Mouse (Mus musculus): ENCODE results near the gene Ehf. TPM values are rescaled to one million over a fixed set of nuclear protein-coding genes. Genes with fewer than 3 reads are reported as not detected.

Ehf gene
- total RNA-seq (2021), result under 1 TPM in 1 of 2 experiments, not detected in 1; 0.23 TPM
- long read RNA-seq, experiment 1, result 0 reads
- long read RNA-seq, experiment 2, result 0 reads

DNA sequence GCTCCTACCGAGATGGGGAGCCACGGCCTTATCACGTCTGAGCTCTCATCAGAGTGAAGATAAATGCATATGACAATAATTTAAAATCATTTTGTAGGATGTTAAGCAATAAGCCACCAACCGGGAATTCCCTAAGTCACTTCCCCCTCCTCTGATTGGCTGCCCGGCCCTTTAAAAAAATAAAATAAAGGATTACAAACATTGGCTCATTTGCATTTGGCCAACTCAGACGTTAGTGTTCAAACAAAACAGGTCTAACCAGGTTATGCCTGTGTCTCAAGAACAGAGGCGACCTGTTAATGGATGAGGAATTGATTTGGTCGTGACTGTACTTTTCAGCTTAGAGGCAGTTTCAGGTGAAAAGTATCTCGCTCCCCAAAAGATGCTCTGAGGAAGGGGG is at the start of gene Ehf:
TSS of gene Ehf (minus strand) at position 147 of the 400 bp plus-strand sequence.
- DNase-seq, result no peak
- H3K4me3 ChIP-seq, result no peak within 1 kb of the TSS
- H3K27ac ChIP-seq, result no peak within 1 kb of the TSS
- intact Hi-C loops (cut with DNase I), result no loop called here
- TF ChIP-seq CTCF (IDR thresholded peaks at IDR 0.05), result no peak

DNA sequence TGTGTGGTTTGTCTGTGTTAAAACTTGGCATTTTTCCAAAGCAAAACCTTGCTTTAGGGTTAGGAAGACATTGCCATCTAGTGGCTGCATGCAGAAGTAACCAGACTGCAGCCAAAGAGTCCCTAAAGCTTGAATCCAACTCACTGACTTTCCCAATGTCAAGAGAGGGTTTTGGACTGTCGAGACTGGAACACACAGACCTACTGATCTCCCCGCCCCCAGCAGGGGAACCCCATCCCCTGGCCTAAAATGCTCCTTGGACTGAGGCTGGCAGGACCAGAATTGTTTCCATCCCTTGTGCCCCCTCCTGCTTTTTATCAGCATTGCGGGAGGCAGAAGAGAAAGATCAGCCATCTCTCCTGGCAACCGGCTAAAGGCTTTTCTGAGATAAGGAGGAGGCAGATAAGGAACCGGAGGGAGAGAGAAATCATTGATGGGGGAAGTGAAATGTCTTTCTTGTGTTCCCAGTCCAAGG is 44.4 kb upstream of the Ehf start:
- Histone ChIP-seq H3K4me3 (no peak overlapping the region), H3K27ac (no peak overlapping the region)
- peak; percentile 75 for TF ChIP-seq CTCF (IDR thresholded peaks at IDR 0.05)
- DNase-seq, result peak; percentile 36
- intact Hi-C loops (cut with DNase I), result loop anchor here (1.0 to 10.0 kb wide), 3 partner anchors 261 to 665 kb away; no protein-coding TSS in a partner anchor

DNA sequence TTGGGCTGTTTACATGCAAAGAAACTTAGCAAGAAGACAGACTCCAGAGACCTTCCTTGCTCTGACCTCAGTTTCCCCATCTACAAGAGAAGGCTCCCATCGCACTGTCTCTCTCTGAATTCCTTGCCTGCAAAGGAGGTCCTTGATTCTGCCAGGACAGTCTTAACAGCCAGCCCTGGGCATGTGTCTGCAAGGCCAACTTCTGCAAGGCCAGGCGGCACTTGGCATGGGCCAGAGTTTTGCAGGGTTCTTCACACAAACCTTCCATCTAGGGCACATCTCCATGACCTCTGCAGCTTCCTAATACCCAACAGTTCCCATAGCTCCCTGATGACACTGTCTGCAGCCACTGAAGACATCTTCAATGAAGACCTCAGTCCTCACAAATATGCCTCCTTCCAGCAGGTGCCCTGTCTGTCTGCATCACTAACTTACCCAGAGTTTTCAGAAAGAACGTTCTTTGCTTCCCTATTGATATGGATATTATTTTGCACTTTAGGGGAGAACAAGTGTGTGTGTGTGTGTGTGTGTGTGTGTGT is 43.7 kb upstream of the Ehf start:
- intact Hi-C loops (cut with DNase I), result loop anchor here (1.0 to 10.0 kb wide), 3 partner anchors 261 to 665 kb away; no protein-coding TSS in a partner anchor

DNA sequence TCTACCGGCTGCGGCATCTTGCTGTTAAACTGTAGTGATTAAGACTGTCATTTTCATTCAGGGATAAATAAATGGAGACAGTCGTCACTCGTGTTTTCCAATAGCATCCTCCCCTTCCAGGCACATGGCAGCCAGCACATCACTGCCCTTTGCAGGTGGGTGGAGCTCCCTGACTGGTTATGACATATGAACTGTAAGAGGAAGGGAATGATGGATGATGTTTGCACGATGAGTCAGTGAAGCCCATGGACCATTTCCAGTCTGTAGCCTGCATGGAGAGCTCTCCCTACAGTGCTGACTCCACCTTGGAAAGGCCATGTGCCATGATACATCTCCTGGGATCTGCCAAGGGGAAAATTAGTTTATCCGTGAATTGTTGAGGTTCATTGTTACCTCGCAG is 40.5 kb upstream of the Ehf start:
- no peak for DNase-seq
- no peak for TF ChIP-seq CTCF (IDR thresholded peaks at IDR 0.05)
- H3K4me3 ChIP-seq, result no peak overlapping the region
- intact Hi-C loops (cut with DNase I), result loop anchor here (10.0 kb wide), 1 partner anchor 539 kb away; no protein-coding TSS in a partner anchor
- no peak overlapping the region for H3K27ac ChIP-seq

More for the DNA sequence above, 43.7 kb upstream of the Ehf start:
- no peak for DNase-seq
- no peak overlapping the region for H3K4me3 ChIP-seq
- H3K27ac ChIP-seq, result no peak overlapping the region
- TF ChIP-seq CTCF (IDR thresholded peaks at IDR 0.05), result no peak

DNA sequence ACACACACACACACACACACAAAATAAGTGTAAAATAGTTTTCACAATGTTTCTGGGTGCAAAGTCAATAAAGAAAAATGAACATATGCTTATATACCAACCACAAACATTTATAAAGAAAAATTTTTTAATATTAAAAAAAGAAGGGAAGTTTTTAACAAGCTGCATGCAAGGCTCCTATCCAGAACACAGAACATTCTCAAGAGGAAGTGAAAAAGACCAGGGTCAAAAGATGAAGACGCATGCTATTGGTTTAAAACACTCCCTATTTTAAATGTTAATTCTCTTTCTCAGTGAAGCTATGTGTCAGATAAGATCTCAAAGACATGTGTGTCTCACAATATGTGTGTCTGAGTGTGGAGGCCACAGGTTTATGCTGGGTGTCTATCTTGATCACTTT is 39.0 kb upstream of the Ehf start:
- intact Hi-C loops (cut with DNase I), result loop anchor here (10.0 kb wide), 1 partner anchor 537 kb away; no protein-coding TSS in a partner anchor
- Histone ChIP-seq H3K4me3 (no peak overlapping the region), H3K27ac (no peak overlapping the region)
- TF ChIP-seq CTCF (IDR thresholded peaks at IDR 0.05), result no peak
- DNase-seq, result no peak

DNA sequence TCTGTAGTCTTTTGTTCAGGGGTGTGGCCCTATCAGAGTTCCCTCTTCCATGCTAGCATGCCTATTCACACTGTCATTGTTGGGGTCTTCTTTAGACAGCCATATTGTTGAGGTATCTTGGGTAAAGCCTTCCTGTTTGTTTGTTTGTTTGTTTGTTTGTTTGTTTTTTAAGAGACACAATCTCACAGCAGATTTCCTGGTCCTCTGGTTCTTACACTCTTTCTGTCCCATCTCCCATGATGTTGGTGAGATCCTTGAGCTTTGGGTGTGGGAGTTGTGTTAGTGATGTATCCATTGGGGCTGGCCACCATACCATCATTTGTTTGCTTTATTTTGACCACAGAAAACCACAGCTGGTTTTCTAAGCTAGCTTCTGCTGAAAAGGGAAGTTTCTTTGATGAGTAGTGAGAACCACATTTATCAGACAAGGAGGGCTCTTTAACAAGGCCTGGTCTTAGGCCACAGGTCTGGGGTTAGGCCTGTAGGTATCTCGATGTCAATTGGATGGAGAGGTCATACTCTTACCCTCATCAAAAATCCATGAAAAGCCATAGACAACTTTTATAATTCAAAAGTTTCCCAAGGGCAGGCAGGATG is 38.4 kb upstream of the Ehf start:
- no peak overlapping the region for H3K4me3 ChIP-seq
- no peak for TF ChIP-seq CTCF (IDR thresholded peaks at IDR 0.05)
- intact Hi-C loops (cut with DNase I), result loop anchor here (10.0 kb wide), 1 partner anchor 537 kb away; no protein-coding TSS in a partner anchor
- DNase-seq, result no peak
- no peak overlapping the region for H3K27ac ChIP-seq

DNA sequence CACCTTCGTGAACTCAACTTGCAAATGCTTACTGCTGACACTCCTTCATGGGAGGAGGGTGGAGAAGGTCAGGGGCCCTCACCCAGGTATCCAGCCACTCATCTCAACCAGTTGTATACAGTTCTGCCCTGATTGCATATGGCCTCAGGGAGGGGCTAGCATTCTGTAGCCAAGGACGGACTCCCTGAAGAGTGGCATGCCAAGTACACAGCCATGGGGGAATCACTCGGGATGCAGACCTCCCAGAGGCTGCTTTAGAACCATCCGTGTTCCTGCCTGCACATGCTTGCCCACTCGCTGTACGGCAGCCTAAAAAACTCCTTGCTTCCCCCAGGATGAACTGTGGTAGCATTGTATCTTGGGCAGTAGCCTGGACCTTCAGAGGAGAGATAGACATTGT is 35.6 kb upstream of the Ehf start:
- intact Hi-C loops (cut with DNase I), result no loop called here
- Histone ChIP-seq H3K4me3 (no peak overlapping the region), H3K27ac (no peak overlapping the region)
- TF ChIP-seq CTCF (IDR thresholded peaks at IDR 0.05), result no peak
- DNase-seq, result no peak

DNA sequence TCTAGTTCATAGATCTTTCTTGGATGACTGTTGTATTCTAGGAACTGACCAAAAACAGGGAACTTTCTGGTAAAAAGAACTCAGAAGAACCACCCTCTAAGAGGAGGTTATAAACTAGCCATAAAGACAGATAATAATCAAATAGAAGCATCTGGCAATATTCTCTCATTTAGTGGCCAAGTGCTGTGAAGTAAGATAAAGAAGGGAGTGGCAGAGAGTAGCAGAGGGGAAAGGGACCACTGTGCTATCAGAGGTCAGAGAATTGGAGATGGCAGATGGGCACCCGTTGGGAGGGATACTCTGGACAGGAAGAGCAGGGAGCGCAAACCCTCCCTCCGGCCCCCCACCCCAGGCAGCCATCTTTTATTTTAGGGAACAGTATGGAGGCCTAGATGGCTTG is 34.3 kb upstream of the Ehf start:
- DNase-seq, result no peak
- Histone ChIP-seq H3K4me3 (no peak overlapping the region), H3K27ac (no peak overlapping the region)
- intact Hi-C loops (cut with DNase I), result no loop called here
- no peak for TF ChIP-seq CTCF (IDR thresholded peaks at IDR 0.05)

DNA sequence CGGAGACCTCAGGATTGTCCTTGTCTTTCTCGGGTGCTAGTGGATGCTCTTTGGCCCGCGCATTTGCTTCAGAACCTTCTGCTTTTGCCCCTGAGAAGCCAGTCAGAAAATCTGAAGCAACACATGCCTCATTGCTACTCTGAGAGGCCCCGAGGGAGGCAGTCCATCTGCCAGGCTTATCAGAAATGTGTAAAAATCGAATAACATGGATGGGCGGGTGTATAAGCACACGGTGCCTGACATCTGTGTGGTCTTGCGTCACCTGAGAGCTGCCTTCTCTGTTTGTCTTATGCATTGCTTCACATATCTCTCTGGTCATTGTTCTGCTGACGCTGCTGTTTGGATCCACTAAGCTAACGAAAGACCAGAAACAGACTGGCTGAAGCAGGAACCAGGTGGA is 33.5 kb upstream of the Ehf start:
- no peak for TF ChIP-seq CTCF (IDR thresholded peaks at IDR 0.05)
- Histone ChIP-seq H3K27ac (no peak overlapping the region), H3K4me3 (no peak overlapping the region)
- intact Hi-C loops (cut with DNase I), result no loop called here
- no peak for DNase-seq

DNA sequence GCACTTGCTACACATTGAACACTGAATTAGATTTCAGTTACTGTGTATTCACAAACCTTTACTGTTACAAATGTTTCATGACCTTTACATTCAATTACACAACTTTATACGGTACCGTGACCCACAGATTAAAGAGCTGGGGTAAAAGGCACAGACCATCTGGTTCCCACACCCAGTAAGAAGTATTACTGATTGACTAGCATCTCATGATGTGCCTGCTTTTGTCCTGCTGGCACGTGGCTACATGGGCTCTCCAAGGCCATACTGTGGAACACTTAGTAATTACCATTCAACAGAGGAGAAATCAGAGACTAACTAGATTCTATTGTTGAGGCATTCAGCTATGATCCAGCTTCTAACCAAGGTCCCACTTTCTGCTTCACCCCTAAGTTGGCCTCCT is 32.9 kb upstream of the Ehf start:
- intact Hi-C loops (cut with DNase I), result no loop called here
- H3K27ac ChIP-seq, result no peak overlapping the region
- H3K4me3 ChIP-seq, result no peak overlapping the region
- no peak for DNase-seq
- TF ChIP-seq CTCF (IDR thresholded peaks at IDR 0.05), result no peak

DNA sequence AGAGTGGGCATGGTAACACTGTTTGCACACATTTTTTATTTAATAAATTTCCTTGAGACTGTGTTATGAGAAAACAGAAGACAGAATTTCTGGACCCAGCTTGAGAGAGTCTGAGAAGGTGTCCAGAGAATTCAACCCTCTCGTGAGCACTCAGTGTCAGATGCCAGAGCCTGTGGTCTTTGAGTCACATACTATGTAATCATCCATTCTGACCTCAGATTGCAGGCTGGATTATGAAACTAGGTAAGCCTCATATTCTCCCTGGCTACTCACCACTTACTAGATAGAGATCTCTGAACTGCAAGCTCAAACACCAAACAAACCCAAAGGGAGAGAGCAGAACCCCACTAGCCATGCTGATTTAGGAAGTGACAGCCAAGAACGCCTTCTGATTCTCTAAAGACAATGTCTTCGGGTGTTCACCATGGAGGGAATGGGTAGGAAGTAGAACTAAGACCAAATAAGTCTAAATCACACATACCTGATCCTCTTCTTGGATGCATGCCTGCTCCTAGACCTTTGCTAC is 28.7 kb upstream of the Ehf start:
- DNase-seq, result no peak
- Histone ChIP-seq H3K4me3 (no peak overlapping the region), H3K27ac (no peak overlapping the region)
- intact Hi-C loops (cut with DNase I), result no loop called here
- TF ChIP-seq CTCF (IDR thresholded peaks at IDR 0.05), result no peak

DNA sequence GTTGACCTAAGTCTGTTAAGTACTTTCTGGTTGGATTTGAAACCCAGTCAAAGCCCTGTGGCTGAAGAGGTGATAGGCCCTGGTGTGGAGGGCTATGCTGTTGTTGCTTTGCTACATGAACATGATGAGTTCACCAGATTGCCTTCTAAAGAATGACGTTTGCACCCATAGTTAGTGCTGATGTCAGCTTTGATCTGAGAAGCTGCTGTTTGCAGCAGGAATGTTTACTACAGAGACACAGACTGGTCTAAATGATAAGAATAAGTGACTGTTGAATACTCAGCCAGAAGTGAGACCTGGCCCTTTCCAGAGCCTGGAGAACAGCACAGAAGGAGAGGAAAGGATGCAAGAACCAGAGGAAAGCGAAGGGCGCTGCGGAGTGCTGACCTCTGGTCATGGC is 25.7 kb upstream of the Ehf start:
- TF ChIP-seq CTCF (IDR thresholded peaks at IDR 0.05), result no peak
- no peak for DNase-seq
- no peak overlapping the region for H3K4me3 ChIP-seq
- H3K27ac ChIP-seq, result no peak overlapping the region
- intact Hi-C loops (cut with DNase I), result no loop called here

DNA sequence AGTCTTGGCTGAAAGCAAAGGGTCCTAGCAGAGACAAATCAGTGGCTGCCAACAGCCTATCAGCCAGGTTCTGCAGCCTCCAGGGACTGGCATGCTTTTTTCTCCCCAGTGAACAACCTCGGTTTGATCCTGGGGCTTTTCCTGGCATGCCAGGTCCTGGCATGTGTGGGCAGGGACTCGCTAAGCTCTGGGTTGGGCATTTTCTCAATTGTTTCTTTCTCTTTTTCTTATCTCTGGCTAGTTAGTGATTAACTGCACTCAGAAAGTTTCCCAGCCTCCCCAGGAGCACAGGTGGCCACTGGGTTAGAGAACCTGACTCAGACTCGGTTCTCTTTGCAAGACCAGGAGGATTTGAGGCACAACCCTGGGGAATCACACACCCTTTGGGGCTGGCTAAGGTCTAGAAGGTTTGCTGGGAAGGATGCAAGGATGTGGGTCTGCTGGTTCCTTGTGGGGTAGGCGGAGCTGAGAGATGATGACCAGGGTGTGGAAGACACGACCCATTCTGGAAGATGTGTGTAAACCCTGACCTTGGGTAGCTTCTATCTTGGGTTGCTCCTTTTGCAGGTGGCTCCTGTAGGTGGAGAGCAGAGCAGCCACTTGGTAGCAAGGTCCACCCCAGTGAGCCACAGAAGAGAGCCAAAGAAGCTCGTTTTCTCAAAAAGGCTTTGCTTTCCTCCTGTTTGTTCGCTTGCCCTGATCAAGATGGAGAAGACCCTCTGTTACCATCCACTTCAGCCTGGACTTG is 22.4 kb upstream of the Ehf start:
- intact Hi-C loops (cut with DNase I), result no loop called here
- DNase-seq, result no peak
- no peak for TF ChIP-seq CTCF (IDR thresholded peaks at IDR 0.05)
- H3K4me3 ChIP-seq, result no peak overlapping the region
- no peak overlapping the region for H3K27ac ChIP-seq

Data from gastrocnemius, adult 2 months (tissue).